Mouse (Mus musculus) stomach, postnatal 0 days (tissue): ENCODE measurements at regions not wholly inside any gene's neighbourhood (a gene's known extent, or its start where the extent isn't known, plus 50 kb on each side); places are given as distances from the start of the nearest gene placed in this dataset.

Source experiments
- CTCF ChIP-seq: IDR thresholded peaks from 2 replicates; pipeline ENCODE4 v1.5.1; 2016; ENCODE audit warnings: antibody characterized with exemption, low read depth, mild to moderate bottlenecking, moderate library complexity
- EP300 ChIP-seq: optimal IDR thresholded peaks from 2 replicates; pipeline ENCODE3; 2016; ENCODE audit warnings: antibody characterized with exemption

GRCm38 (mm10) chr3:101209546-101209945 is 78.2 kb downstream of the Cd2 start:
- TF ChIP-seq CTCF (no peak), EP300 (no peak)
